Mouse (Mus musculus) c-Kit-positive CD71-positive TER-119-positive erythroid progenitor cells, embryonic 14.5 days (primary cell): ENCODE data around the gene Gm10488.
"Not testable (repeated sequence)": the region's sequence is repeated elsewhere in the genome, so short reads cannot be mapped to it uniquely, and the experiment has no call there.

Experiments used
- DNase-seq: peaks from one replicate; pipeline ENCODE4 v3.0.0-alpha.2; 2013; ENCODE audit warnings: low spot score

The Gm10488 gene

DNA sequence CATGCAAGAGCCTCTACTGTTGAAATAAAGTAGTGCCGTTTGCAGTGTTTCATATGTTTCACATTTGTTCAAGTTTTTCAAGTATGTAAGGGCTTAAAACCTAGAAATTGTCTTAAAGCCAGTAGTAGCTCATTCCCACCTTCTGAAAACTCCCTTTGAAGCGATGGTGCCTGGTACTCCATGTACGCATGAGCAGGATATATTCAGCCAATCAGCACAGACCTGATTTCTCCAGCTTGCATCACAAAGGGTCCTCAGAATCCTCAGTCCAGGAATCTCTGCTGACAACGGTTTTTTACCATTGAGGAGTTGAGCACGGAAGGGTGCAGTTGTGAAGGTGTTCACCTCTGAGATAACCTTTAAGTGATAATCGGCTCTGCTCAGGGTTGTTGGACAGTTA lies at the start of gene Gm10488:
Gm10488 (plus strand) TSS at position 301 of the 400 bp plus-strand sequence.
- DNase-seq = not testable (repeated sequence)
